Mouse (Mus musculus) brown adipose tissue, adult 24 weeks (tissue): ENCODE measurements around the gene Ctsc. TPM values are rescaled to one million over a fixed set of nuclear protein-coding genes. Genes with fewer than 3 reads are reported as not detected.

Source experiments
- H3K27ac ChIP-seq: fragments of 200-500 bp; replicated peaks from 2 replicates; pipeline ENCODE4 v1.5.1; 2012; ENCODE audit warnings: low read depth, mild to moderate bottlenecking, low read length
- H3K4me1 ChIP-seq: fragments of 200-500 bp; 2 replicates; pipeline ENCODE4 v1.6.1; 2012; ENCODE audit warnings: low read length, mixed read lengths; ENCODE audit not compliant: control insufficient read depth, insufficient read depth, insufficient read length
- H3K4me3 ChIP-seq: fragments of 200-500 bp; 2 replicates; pipeline ENCODE4 v1.5.1; 2012; ENCODE audit warnings: low read depth, mild to moderate bottlenecking, low read length, moderate library complexity; ENCODE audit not compliant: insufficient read depth
- polyA plus RNA-seq: library from polyadenylated mRNA; stranded (reverse); fragments of >200 nt; gene quantifications from 2 replicates; pipeline ENCODE4 v1.2.4, GENCODE M21; 2012; ENCODE audit not compliant: missing spikeins, insufficient read depth, insufficient read length

The Ctsc gene
- polyA plus RNA-seq, 1 experiment: 29.6 TPM

GRCm38 (mm10) chr7:88276914-88277765 is 745 bp upstream of the Ctsc start:
- Histone ChIP-seq H3K4me3 (peak overlapping the region; percentile 76; the same call in 1 of the 2 replicates), H3K27ac (peak overlapping the region; percentile 70; the same call in 1 of the 2 replicates), H3K4me1 (peaks cover 2% of the 10 kb centered on the region; the same call in 1 of the 2 replicates)

GRCm38 (mm10) chr7:88278628-88279196 is 827 bp downstream of the Ctsc start:
- Histone ChIP-seq H3K4me1 (peaks cover 2% of the 10 kb centered on the region; the same call in 1 of the 2 replicates), H3K27ac (0 out of 2 replicates have a peak overlapping the region, but pooled peaks have one; percentile 41), H3K4me3 (peak overlapping the region; percentile 76)

GRCm38 (mm10) chr7:88285276-88285675 is 7.4 kb downstream of the Ctsc start:
- H3K27ac ChIP-seq: no peak overlapping the region
- H3K4me3 ChIP-seq: no peak overlapping the region
- H3K4me1 ChIP-seq: no peaks in the 10 kb centered on the region

GRCm38 (mm10) chr7:88291036-88291435 is 13.2 kb downstream of the Ctsc start:
- H3K4me1 ChIP-seq: no peaks in the 10 kb centered on the region
- no peak overlapping the region for H3K27ac ChIP-seq
- H3K4me3 ChIP-seq: no peak overlapping the region

GRCm38 (mm10) chr7:88292044-88292443 is 14.2 kb downstream of the Ctsc start:
- H3K27ac ChIP-seq: no peak overlapping the region
- no peak overlapping the region for H3K4me3 ChIP-seq
- H3K4me1 ChIP-seq: no peaks in the 10 kb centered on the region

- H3K4me1 ChIP-seq: no peaks in the 10 kb centered on the region
- H3K4me3 ChIP-seq: no peak overlapping the region
- no peak overlapping the region for H3K27ac ChIP-seq
Measured at GRCm38 (mm10) chr7:88293907-88294306, 16.0 kb downstream of the Ctsc start.

GRCm38 (mm10) chr7:88295989-88296388 is 18.1 kb downstream of the Ctsc start:
- Histone ChIP-seq H3K27ac (no peak overlapping the region), H3K4me1 (no peaks in the 10 kb centered on the region), H3K4me3 (no peak overlapping the region)

GRCm38 (mm10) chr7:88296932-88297331 is 19.0 kb downstream of the Ctsc start:
- H3K4me3 ChIP-seq: no peak overlapping the region
- no peaks in the 10 kb centered on the region for H3K4me1 ChIP-seq
- no peak overlapping the region for H3K27ac ChIP-seq

GRCm38 (mm10) chr7:88305750-88306149 is 27.9 kb downstream of the Ctsc start:
- Histone ChIP-seq H3K4me3 (no peak overlapping the region), H3K27ac (no peak overlapping the region), H3K4me1 (no peaks in the 10 kb centered on the region)

- Histone ChIP-seq H3K4me3 (no peak overlapping the region), H3K4me1 (no peaks in the 10 kb centered on the region), H3K27ac (no peak overlapping the region)
Measured at GRCm38 (mm10) chr7:88306725-88307124, 28.8 kb downstream of the Ctsc start.

- no peaks in the 10 kb centered on the region for H3K4me1 ChIP-seq
- H3K27ac ChIP-seq: no peak overlapping the region
- no peak overlapping the region for H3K4me3 ChIP-seq
Measured at GRCm38 (mm10) chr7:88310398-88311180, 32.7 kb downstream of the Ctsc start.

GRCm38 (mm10) chr7:88316408-88316807 is 38.5 kb downstream of the Ctsc start:
- no peak overlapping the region for H3K4me3 ChIP-seq
- H3K27ac ChIP-seq: no peak overlapping the region
- H3K4me1 ChIP-seq: no peaks in the 10 kb centered on the region; the same call in 1 of the 2 replicates

- no peak overlapping the region for H3K4me3 ChIP-seq
- H3K4me1 ChIP-seq: no peaks in the 10 kb centered on the region; the same call in 1 of the 2 replicates
Measured at GRCm38 (mm10) chr7:88318474-88318873, 40.6 kb downstream of the Ctsc start.

GRCm38 (mm10) chr7:88318904-88319303 is 41.0 kb downstream of the Ctsc start:
- Histone ChIP-seq H3K4me3 (no peak overlapping the region), H3K27ac (no peak overlapping the region), H3K4me1 (no peaks in the 10 kb centered on the region; the same call in 1 of the 2 replicates)

More at GRCm38 (mm10) chr7:88318474-88318873, 40.6 kb downstream of the Ctsc start:
- H3K27ac ChIP-seq: no peak overlapping the region
